Mouse (Mus musculus) testis, adult 2 months (tissue): ENCODE data around the gene Hps4.

Experiments used
- CTCF ChIP-seq: fragments of 200-500 bp; IDR thresholded peaks from 2 replicates; pipeline ENCODE4 v1.5.1; 2012; ENCODE audit warnings: low read depth, mild to moderate bottlenecking, inconsistent platforms, low read length, moderate library complexity; ENCODE audit not compliant: control insufficient read depth, insufficient read depth, insufficient replicate concordance
- POLR2A ChIP-seq: fragments of 200-500 bp; IDR thresholded peaks from 2 replicates; pipeline ENCODE4 v1.6.1; 2012; ENCODE audit warnings: low read depth, mild to moderate bottlenecking, inconsistent platforms, low read length, moderate library complexity; ENCODE audit not compliant: control insufficient read depth

DNA sequence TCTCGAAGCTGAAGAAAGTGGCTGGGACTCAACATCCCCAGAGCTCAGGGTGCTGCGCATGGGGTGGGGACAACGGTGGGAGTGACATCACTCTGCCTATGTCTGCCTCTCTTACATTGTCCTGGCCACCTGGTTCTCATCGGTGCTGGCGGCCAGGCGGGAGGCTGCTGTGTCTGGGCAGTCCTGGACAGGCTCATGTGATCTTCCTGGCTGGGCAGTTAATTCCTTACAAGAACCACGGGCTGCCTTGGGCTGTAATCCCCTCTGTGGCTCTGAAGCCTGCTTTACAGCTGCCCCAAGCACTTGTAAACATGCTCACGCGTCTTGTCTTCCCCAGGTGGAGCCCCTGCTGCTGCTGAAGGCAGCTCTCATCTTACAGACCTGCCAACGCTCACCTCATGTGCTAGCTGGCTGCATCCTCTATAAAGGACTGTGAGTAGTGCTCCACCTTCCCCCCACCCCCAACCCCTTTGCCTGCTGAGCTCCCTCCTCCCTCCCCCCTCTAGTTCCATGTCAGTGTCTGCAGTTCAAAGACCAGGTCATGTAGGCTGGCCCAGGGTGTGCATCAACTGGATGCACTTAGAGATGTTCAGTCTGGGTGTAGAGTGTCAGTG is 21.4 kb downstream of the Hps4 start:
- TF ChIP-seq CTCF (no peak), POLR2A (no peak)
